Mouse (Mus musculus) liver, embryonic 11.5 days (tissue): ENCODE measurements around the gene Lrrc75a. TPM values are rescaled to one million over a fixed set of nuclear protein-coding genes. Genes with fewer than 3 reads are reported as not detected.

Experiments used
- ATAC-seq: fragments of 200-750 bp; cut with Nextera tagmentation; replicated peaks from 2 replicates; pipeline ENCODE4 v1.8.0; 2017; ENCODE audit warnings: moderate number of reproducible peaks, mild to moderate bottlenecking, moderate TSS enrichment, moderate library complexity; ENCODE audit not compliant: low FRiP score
- DNase-seq: peaks from one replicate; pipeline ENCODE4 v3.0.0-alpha.2; 2017; ENCODE audit warnings: low spot score
- H3K27ac ChIP-seq: fragments of 300-500 bp; sonication (generic); 2 replicates; pipeline ENCODE4 v1.5.1; 2014; ENCODE audit warnings: mild to moderate bottlenecking, low read depth, low read length, control low read depth
- H3K27me3 ChIP-seq: fragments of 300-500 bp; sonication (generic); replicated peaks from 2 replicates; pipeline ENCODE4 v1.6.1; 2014; ENCODE audit warnings: low read length, mixed read lengths; ENCODE audit not compliant: control insufficient read depth, insufficient read depth
- H3K36me3 ChIP-seq: fragments of 300-500 bp; sonication (generic); 2 replicates; pipeline ENCODE4 v1.6.1; 2014; ENCODE audit warnings: mild to moderate bottlenecking, low read length, moderate library complexity, mixed read lengths; ENCODE audit not compliant: control insufficient read depth, insufficient read depth
- H3K4me1 ChIP-seq: fragments of 300-500 bp; sonication (generic); replicated peaks from 2 replicates; pipeline ENCODE4 v1.6.1; 2014; ENCODE audit warnings: low read length, mixed read lengths; ENCODE audit not compliant: control insufficient read depth, insufficient read depth
- H3K4me2 ChIP-seq: fragments of 300-500 bp; sonication (generic); 2 replicates; pipeline ENCODE4 v1.6.1; 2014; ENCODE audit warnings: mild to moderate bottlenecking, control low read depth, moderate library complexity
- H3K4me3 ChIP-seq: fragments of 300-500 bp; sonication (generic); 2 replicates; pipeline ENCODE4 v1.5.1; 2014; ENCODE audit warnings: low read depth, low read length, control low read depth
- H3K9ac ChIP-seq: fragments of 300-500 bp; sonication (generic); 2 replicates; pipeline ENCODE4 v1.6.1; 2014; ENCODE audit warnings: low read depth, low read length, control low read depth
- H3K9me3 ChIP-seq: fragments of 300-500 bp; sonication (generic); 2 replicates; pipeline ENCODE4 v1.6.1; 2016; ENCODE audit warnings: low read length, inconsistent platforms, mixed read lengths; ENCODE audit not compliant: control insufficient read depth
- WGBS: fragments of 180-500 bp; shearing (Covaris S2); extraction: QIAGEN DNeasy Blood & Tissue Kit; methylation state at CpG from one replicate; pipeline ENCODE4 v1.1.7; 2014; 5-methylcytosine and 5-hydroxymethylcytosine counted together
- polyA plus RNA-seq: library from polyadenylated mRNA; unstranded; fragments of >200 nt; fragmentation: Nextera tagmentation; extraction: Ambion mirVana; gene quantifications from 2 replicates; pipeline ENCODE4 v1.2.1, GENCODE M21; 2014

The Lrrc75a gene
- polyA plus RNA-seq, 1 experiment from 2014 or later: 6.7 TPM

DNA sequence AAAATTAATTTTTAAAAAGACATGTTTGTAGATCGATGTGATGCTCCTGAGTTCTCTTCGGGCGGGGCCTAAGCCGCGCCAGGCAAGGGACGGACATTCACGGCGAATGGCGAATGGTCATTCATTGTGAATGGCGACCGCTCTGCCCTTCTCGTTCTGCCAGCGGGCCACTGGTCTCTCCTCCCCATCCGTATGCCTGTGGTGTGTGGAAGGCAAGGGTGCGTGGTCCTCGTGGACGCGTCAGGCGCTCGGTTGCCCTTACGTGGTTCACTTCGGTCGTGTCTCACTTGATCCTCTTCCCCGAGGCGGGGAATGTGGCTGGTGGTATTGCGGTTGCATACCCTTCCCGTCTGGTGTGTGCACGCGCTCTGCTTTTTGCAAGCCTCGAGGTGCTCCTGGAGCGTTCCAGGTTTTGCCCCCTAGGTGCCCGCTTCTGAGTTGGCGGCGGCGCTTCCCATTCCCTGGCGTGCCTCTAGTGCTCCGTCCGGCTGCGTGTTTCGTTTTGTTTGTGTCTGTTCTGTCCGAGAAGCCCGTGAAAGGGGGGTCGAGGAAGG lies 87.8 kb downstream of the Lrrc75a start:
- H3K9me3 ChIP-seq: no peaks in the 10 kb centered on the region
- H3K4me3 ChIP-seq: peak overlapping the region; percentile 47
- H3K4me1 ChIP-seq: no peaks in the 10 kb centered on the region; the same call in 1 of the 2 replicates
- peak overlapping the region; percentile 79 for H3K4me2 ChIP-seq
- no peak for DNase-seq
- H3K27ac ChIP-seq: no peak overlapping the region
- H3K36me3 ChIP-seq: no peaks in the 10 kb centered on the region
- H3K9ac ChIP-seq: peak overlapping the region; percentile 49
- ATAC-seq: no peak
- no peaks in the 10 kb centered on the region for H3K27me3 ChIP-seq
- WGBS: 29% methylated on average over 43 of the region's 43 CpGs

DNA sequence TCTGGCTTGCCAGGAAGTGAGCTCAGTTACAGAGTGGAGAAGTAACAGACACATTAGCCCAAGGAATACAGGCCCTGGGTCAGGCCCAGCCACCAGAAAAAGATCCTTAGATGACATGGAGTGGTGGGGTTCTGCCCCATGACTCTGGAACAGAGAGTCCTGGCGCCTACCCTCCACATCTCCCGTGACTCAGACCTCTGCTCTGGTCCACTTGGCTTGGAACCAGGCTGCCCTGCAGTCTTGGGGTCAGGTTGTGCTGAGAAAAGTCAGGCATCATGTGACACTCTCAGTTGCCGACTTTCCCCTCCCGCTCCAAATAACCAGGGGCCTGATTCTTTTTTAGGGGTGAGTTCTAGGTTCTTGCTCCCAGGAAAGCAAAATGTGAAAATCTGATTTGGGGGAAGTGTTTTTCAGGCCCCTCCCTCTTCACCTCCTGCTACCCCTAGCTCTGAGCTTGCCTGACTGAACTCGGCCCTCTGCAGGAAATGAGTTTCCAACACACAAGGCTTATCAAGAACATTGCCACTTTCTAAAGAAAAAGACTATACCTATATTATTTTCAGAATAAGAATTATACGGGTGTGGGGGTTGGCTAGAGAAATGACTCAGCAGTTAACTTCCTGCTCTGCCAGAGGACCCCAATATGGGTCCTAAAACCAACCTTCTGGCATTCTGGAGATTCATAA lies 89.2 kb downstream of the Lrrc75a start:
- H3K9me3 ChIP-seq: no peaks in the 10 kb centered on the region
- H3K4me1 ChIP-seq: peaks cover 12% of the 10 kb centered on the region
- H3K27ac ChIP-seq: no peak overlapping the region
- WGBS: 49% methylated on average over 6 of the region's 6 CpGs
- no peak overlapping the region for H3K9ac ChIP-seq
- no peaks in the 10 kb centered on the region for H3K27me3 ChIP-seq
- DNase-seq: no peak
- H3K36me3 ChIP-seq: 0 out of 2 replicates have a peak, but pooled peaks cover 2% of the 10 kb centered on the region
- no peak overlapping the region for H3K4me2 ChIP-seq
- H3K4me3 ChIP-seq: no peak overlapping the region
- ATAC-seq: no peak

DNA sequence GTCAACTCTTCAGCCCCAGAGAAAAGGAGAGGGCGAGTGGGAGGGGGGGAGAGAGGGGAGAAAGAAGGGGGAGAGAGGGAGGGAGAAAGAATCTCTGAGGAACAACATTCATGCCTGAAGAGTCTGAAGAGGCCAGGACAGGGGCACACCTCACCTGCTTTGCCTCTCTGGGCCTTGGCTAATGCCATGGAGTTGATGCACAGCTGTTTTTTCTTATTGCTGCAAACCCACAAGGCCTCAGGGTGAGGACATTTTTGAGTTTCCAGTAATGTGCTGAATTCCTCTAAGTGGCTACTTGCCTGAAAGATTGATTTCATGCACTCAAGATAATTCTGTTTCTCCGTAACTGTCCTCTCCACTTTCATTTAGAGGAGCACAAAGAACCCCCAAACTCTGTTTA lies 90.2 kb downstream of the Lrrc75a start:
- Histone ChIP-seq H3K27ac (no peak overlapping the region), H3K27me3 (no peaks in the 10 kb centered on the region), H3K4me2 (no peak overlapping the region), H3K4me1 (peaks cover 22% of the 10 kb centered on the region), H3K4me3 (no peak overlapping the region), H3K9me3 (no peaks in the 10 kb centered on the region), H3K9ac (no peak overlapping the region), H3K36me3 (peaks cover 9% of the 10 kb centered on the region)
- ATAC-seq: no peak
- 59% methylated on average over 2 of the region's 2 CpGs for WGBS
- DNase-seq: no peak

DNA sequence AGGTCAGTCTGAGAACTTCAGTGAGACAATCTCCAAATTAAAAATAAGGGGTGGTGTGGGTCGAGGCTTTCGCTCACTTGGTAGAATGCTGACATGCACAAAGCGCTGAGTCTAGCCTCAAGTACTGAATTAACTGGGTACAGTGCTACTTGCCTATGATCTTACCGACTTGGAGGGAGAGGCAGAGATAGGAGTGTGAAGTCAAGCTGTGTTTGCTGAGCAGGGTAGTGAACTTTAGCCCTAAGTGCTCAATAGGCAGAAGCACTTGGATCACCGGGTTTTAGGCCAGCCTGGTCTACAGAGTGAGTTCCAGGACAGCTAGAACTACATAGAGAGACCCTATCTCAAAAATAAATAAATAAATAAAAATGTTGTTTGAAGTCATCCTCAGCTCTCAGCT lies 91.1 kb downstream of the Lrrc75a start:
- no peak overlapping the region for H3K4me2 ChIP-seq

DNA sequence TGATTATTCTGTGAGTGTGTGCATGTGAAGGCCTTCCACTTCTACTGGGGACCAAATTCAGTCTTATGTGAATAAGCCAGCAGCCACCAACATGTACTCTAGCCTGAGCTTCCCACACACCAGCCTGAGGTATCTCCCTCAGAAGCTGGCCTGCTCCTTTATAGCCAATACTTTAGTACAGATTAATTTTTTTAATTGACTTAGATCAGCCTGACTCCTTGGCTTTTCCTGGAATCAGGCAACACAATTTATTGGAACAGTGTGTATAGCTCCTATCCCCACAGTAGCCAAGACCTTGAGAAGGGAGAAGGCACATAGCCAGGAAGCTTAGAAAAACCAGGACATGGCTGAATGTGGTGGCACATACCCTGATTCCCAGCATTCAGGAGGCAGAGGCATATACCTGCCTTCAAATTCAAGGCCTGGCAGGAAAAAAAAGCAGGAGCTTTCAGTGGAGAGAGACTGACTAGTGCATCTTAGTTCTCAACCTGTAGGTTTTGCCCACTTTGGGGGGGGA lies 92.4 kb downstream of the Lrrc75a start:
- ATAC-seq (no peak), DNase-seq (no peak)
- Histone ChIP-seq H3K4me3 (no peak overlapping the region), H3K27me3 (no peaks in the 10 kb centered on the region), H3K9me3 (no peaks in the 10 kb centered on the region), H3K4me1 (peaks cover 22% of the 10 kb centered on the region), H3K27ac (no peak overlapping the region), H3K9ac (no peak overlapping the region), H3K36me3 (peaks cover 10% of the 10 kb centered on the region), H3K4me2 (no peak overlapping the region)

More for the DNA sequence above, 91.1 kb downstream of the Lrrc75a start:
- DNase-seq (no peak), ATAC-seq (no peak)
- Histone ChIP-seq H3K27me3 (no peaks in the 10 kb centered on the region), H3K9ac (no peak overlapping the region), H3K4me3 (no peak overlapping the region), H3K9me3 (no peaks in the 10 kb centered on the region), H3K36me3 (peaks cover 10% of the 10 kb centered on the region), H3K4me1 (peaks cover 22% of the 10 kb centered on the region), H3K27ac (no peak overlapping the region)
- WGBS: 65% methylated on average over 5 of the region's 5 CpGs

GRCm38 (mm10) chr11:62554934-62555517 lies 93.3 kb downstream of the Lrrc75a start:
- Histone ChIP-seq H3K4me1 (peaks cover 22% of the 10 kb centered on the region), H3K4me3 (no peak overlapping the region), H3K27ac (peak overlapping the region; percentile 32), H3K9ac (no peak overlapping the region), H3K9me3 (no peaks in the 10 kb centered on the region), H3K4me2 (peak overlapping the region; percentile 85; the same call in 1 of the 2 replicates), H3K36me3 (peaks cover 10% of the 10 kb centered on the region), H3K27me3 (no peaks in the 10 kb centered on the region)
- ATAC-seq: no peak
- DNase-seq: no peak

Other genes starting within 250 kb of the Lrrc75a start
- 15.3 and 15.7 TPM in 2 replicates for gene Pigl, start 190.1 kb downstream of the Lrrc75a start, polyA plus RNA-seq
- gene Ncor1, start 190.0 kb downstream of the Lrrc75a start, polyA plus RNA-seq: 133 and 144 TPM in 2 replicates
- 34.3 and 38.4 TPM in 2 replicates for gene Cenpv, start 109.3 kb downstream of the Lrrc75a start, polyA plus RNA-seq
- gene Ubb, start 97.4 kb downstream of the Lrrc75a start, polyA plus RNA-seq: 2,001 and 2,023 TPM in 2 replicates
- 9.7 and 10.9 TPM in 2 replicates for gene Trpv2, start 74.0 kb downstream of the Lrrc75a start, polyA plus RNA-seq
- gene Mmgt2, start 141 bp upstream of the Lrrc75a start, polyA plus RNA-seq: 25.7 and 26.1 TPM in 2 replicates
- 2.6 TPM in 2 replicates for gene Zfp287, start 83.4 kb upstream of the Lrrc75a start, polyA plus RNA-seq
- not detected in 2 replicates for gene Gm10428, start 104.6 kb upstream of the Lrrc75a start, polyA plus RNA-seq
- 8.3 and 8.6 TPM in 2 replicates for gene Zfp286, start 140.9 kb upstream of the Lrrc75a start, polyA plus RNA-seq
- gene Trim16, start 171.7 kb upstream of the Lrrc75a start, polyA plus RNA-seq: 2.2 and 3.1 TPM in 2 replicates
- gene Fbxw10, start 198.5 kb upstream of the Lrrc75a start, polyA plus RNA-seq: 0.10 and 0.15 TPM in 2 replicates
- gene Tvp23b, start 230.9 kb upstream of the Lrrc75a start, polyA plus RNA-seq: 49.1 and 53.7 TPM in 2 replicates